Mouse (Mus musculus): Measurements from ENCODE around the gene Adm. TPM values are rescaled to one million over a fixed set of nuclear protein-coding genes. Genes with fewer than 3 reads are reported as not detected.

The Adm gene
- polyA plus RNA-seq, 1 experiment from 2014 or later: 3.5 TPM

DNA sequence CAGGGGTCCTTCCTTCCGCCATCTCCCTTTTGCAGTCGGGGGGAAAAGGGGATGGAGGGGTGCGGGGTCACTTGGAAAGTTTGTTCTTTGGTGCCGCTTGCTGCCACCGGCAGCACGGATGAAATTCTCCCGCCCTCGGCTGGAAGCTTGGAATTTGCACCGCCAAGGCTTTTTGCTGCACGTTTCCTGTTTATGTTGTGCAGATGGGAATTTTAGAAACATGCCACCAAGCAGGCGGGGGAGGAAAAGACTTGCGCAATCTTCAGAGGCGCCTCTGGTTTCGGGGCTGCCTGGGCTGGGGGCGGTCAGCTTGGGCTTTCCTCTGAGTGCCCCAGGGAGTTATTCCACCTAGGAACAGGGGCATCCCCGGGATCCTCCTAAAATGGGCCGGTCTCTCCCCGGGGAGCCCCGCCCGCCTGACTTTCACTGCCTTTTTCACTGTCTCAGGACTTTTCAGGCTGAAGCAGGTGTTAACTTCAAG is 12.3 kb upstream of the Adm start:
- Histone ChIP-seq H3K9me3 (no peaks in the 10 kb centered on the region), H3K4me2 (replicated peaks) (peak overlapping the region; percentile 83), H3K9ac (replicated peaks) (peak overlapping the region; percentile 91), H3K36me3 (no peaks in the 10 kb centered on the region), H3K27ac (replicated peaks) (peak overlapping the region; percentile 97), H3K4me1 (peaks cover 18% of the 10 kb centered on the region), H3K27me3 (peaks cover 17% of the 10 kb centered on the region), H3K4me3 (peak overlapping the region; percentile 95)
- 0% methylated on average over 20 of the region's 20 CpGs for WGBS
- ATAC-seq (ENCODE audit: low FRiP score, low read depth): peak; percentile 13; the same call in 1 of the 2 replicates

DNA sequence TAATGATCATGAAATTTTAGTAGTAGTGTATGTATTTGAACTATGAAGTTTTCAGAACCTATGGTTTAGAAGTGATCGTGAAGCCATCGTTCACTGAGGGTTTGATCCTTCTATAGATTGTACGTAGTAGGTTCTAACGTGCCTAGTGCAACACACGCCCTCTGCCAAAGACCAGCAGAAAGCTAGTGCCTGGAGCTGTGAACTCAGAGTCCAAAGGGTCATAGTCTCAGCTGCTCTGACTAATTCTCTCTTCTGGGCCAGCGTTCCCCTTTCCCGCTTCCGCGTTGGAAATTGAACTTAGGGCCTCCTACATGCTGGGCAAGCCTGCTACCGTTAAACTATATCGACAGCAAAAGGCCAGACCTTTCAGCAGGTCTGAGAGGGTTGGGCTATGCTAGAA is 11.7 kb upstream of the Adm start:
- WGBS: 7% methylated on average over 11 of the region's 11 CpGs

DNA sequence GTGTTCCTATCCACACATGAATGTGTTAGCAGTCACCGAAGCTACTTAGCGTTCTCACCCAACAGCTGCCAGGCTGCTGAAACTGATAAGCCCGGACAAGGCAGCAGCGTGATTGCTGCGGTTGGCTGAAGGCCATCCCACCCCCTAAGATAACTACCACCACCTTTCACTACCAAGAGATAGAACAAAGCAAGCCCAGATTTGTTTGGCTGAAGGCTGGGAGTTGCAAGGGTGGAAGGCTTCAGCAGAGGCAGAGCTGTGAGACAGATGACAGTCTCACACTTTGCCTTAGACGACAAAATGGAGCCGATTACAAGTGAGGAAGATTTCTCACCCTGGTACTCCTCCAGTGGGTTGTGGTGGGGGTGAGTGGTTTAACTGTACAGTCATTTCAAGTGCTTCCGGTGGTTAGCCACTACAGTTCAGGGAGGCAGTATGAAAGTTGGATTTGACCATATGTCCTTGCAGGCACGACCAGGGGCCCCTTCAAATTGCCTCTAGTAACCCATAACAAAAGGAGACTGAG is 8.3 kb upstream of the Adm start:
- WGBS: 58% methylated on average over 9 of the region's 9 CpGs
- H3K36me3 ChIP-seq: no peaks in the 10 kb centered on the region
- H3K27me3 ChIP-seq: peaks cover 30% of the 10 kb centered on the region
- no peaks in the 10 kb centered on the region for H3K9me3 ChIP-seq
- H3K9ac ChIP-seq (replicated peaks): no peak overlapping the region
- no peak overlapping the region for H3K27ac ChIP-seq (replicated peaks)
- H3K4me1 ChIP-seq: peaks cover 8% of the 10 kb centered on the region
- H3K4me3 ChIP-seq: no peak overlapping the region
- H3K4me2 ChIP-seq (replicated peaks): no peak overlapping the region
- ATAC-seq (ENCODE audit: low FRiP score, low read depth): no peak

More for the DNA sequence above, 11.7 kb upstream of the Adm start:
- H3K4me2 ChIP-seq (replicated peaks): peak overlapping the region; percentile 83
- peaks cover 20% of the 10 kb centered on the region for H3K27me3 ChIP-seq
- no peak overlapping the region for H3K27ac ChIP-seq (replicated peaks)
- H3K9me3 ChIP-seq: no peaks in the 10 kb centered on the region
- H3K4me3 ChIP-seq: 0 out of 2 replicates have a peak overlapping the region, but pooled peaks have one; percentile 95
- no peak overlapping the region for H3K9ac ChIP-seq (replicated peaks)
- peaks cover 18% of the 10 kb centered on the region for H3K4me1 ChIP-seq
- no peaks in the 10 kb centered on the region for H3K36me3 ChIP-seq
- no peak for ATAC-seq (ENCODE audit: low FRiP score, low read depth)

DNA sequence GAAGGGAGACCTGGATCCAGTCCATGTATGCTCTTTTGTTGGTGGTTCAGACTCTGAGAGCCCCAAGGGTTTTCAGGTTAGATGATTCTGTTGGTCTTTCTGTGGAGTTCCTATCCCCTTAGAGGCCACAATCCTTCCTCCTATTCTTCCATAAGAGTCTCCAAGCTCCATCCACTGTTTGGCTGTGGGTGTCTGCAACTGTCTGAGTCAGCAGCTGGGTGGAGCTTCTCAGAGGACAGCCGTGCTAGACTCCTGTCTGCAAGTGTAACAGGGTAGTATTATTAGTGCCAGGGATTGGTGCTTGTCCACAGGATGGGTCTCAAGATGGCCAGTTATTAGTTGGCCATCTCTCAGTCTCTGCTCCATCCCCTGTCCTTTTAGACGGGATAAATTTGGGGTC is 3.4 kb upstream of the Adm start:
- H3K4me1 ChIP-seq: peaks cover 29% of the 10 kb centered on the region
- H3K27ac ChIP-seq (replicated peaks): no peak overlapping the region
- no peaks in the 10 kb centered on the region for H3K9me3 ChIP-seq
- H3K4me2 ChIP-seq (replicated peaks): no peak overlapping the region
- 54% methylated on average over 2 of the region's 2 CpGs for WGBS
- no peak overlapping the region for H3K9ac ChIP-seq (replicated peaks)
- H3K4me3 ChIP-seq: no peak overlapping the region
- H3K36me3 ChIP-seq: no peaks in the 10 kb centered on the region
- no peak for ATAC-seq (ENCODE audit: low FRiP score, low read depth)
- H3K27me3 ChIP-seq: peaks cover 67% of the 10 kb centered on the region

DNA sequence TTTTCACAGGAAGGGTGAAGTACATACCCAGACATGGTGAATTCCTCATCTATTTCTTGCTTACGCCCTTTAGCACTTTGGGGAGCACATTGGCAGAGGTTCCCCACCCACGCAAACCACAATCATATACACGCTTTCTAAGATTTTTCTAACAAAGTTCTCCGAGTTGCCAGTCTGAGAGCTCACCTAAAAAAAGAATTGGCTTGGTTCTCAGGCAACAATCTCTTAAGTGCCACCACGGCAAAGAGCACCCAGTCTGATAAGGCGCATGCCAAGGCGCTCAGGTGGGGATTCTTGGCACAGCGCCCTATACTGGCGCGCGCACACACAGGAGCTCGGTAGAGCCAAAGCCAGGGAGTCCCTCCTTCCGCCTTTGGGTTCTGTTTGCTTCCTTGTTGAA is 2.5 kb upstream of the Adm start:
- Histone ChIP-seq H3K27me3 (peaks cover 73% of the 10 kb centered on the region), H3K27ac (replicated peaks) (no peak overlapping the region), H3K36me3 (no peaks in the 10 kb centered on the region), H3K4me2 (replicated peaks) (no peak overlapping the region), H3K4me1 (peaks cover 34% of the 10 kb centered on the region), H3K9ac (replicated peaks) (no peak overlapping the region), H3K9me3 (no peaks in the 10 kb centered on the region), H3K4me3 (no peak overlapping the region)
- ATAC-seq (ENCODE audit: low FRiP score, low read depth): no peak
- 84% methylated on average over 13 of the region's 13 CpGs for WGBS

DNA sequence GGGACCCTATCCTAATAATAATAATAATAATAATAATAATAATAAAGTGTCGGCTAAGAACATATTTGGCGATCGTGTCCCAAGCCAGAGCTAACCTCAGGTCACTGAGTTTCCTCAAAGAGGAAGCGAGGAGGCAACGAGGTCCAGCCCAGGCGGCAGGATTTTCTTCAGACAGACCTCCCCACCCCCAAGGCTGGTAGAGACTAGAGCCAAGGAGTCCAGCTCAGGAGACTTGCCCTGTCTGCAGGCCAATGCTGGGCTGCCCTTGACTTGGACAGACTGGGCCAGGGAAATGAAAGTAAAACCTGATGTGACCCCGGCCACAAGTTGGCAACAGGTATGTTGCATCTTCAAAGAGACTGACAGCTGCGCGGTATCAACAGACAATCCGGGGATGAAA is 2.0 kb upstream of the Adm start:
- no peak overlapping the region for H3K9ac ChIP-seq (replicated peaks)
- H3K9me3 ChIP-seq: no peaks in the 10 kb centered on the region
- WGBS: 63% methylated on average over 10 of the region's 10 CpGs
- H3K27ac ChIP-seq (replicated peaks): no peak overlapping the region
- no peak overlapping the region for H3K4me3 ChIP-seq
- H3K4me2 ChIP-seq (replicated peaks): 0 out of 2 replicates have a peak overlapping the region, but pooled peaks have one; percentile 38
- H3K36me3 ChIP-seq: no peaks in the 10 kb centered on the region
- peaks cover 72% of the 10 kb centered on the region for H3K27me3 ChIP-seq
- no peak for ATAC-seq (ENCODE audit: low FRiP score, low read depth)
- H3K4me1 ChIP-seq: peaks cover 35% of the 10 kb centered on the region

DNA sequence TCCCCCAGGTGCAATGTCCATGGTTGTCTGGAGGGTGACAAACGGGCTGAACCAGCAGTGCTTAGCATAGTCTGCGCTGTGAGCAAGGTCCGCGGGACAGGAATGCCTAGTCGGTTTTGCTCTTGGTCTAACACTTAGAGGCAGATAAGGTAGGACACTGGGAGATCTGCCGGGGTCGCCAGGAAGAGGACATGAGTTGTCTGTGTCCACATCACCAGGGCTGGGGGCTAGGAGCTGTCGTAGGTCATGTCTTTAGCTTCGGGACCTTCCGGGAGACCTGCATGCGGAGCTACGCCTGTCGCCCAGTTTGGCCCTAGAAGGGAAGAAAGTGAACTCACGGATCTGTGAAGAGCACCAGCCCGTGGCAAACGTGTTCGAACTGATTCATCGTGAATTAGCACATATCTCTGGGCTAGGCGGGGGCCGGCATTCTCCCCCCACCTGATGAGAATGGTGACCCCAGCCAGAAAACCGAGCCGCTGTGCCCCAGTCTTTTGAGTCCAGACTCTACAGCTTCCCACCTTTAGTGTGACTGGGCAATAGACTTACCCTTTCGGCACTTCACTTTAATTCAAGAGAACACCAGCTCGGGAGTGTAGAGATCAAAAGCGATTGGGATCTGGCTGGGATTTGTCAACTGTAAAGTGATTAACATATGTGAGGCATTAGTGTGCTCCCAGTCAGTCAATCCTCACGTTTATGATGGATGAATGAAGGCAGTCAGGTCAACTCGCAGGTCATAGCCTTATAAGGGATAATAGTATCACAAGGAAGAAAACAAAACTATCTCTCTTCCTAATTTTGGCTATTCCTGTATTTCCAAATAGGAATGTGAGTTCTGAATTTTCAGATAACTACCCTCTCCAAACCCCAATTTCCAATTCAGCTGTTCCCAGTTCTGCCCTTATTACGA is 1.0 kb upstream of the Adm start:
- no peak overlapping the region for H3K27ac ChIP-seq (replicated peaks)
- peaks cover 35% of the 10 kb centered on the region for H3K4me1 ChIP-seq
- peak overlapping the region; percentile 17 for H3K4me3 ChIP-seq
- no peaks in the 10 kb centered on the region for H3K9me3 ChIP-seq
- peaks cover 77% of the 10 kb centered on the region for H3K27me3 ChIP-seq
- no peaks in the 10 kb centered on the region for H3K36me3 ChIP-seq
- peak overlapping the region; percentile 76 for H3K4me2 ChIP-seq (replicated peaks)
- no peak overlapping the region for H3K9ac ChIP-seq (replicated peaks)
- WGBS: 4% methylated on average over 28 of the region's 28 CpGs
- no peak for ATAC-seq (ENCODE audit: low FRiP score, low read depth)

DNA sequence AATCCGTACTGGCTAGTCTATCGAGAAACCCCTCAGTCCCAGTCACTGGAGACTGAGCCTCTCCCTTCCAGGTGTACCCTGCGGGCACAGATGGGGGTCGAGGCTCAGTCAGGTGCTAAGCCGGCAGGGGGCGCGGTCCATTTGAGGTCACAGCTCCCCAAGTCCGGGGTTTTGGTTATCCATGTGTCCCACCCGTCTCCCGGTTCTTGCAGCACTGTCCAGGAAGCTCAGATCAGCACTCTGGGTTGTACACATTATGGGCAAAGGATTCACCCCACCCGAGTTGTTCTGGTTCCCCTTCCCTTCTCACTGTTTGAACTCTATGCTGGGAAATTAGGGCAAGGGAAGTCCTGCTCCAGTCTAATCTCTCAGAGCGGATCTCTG is 370 bp upstream of the Adm start:
- H3K27me3 ChIP-seq: peaks cover 82% of the 10 kb centered on the region
- peaks cover 35% of the 10 kb centered on the region for H3K4me1 ChIP-seq
- ATAC-seq (ENCODE audit: low FRiP score, low read depth): no peak
- no peak overlapping the region for H3K27ac ChIP-seq (replicated peaks)
- H3K9me3 ChIP-seq: no peaks in the 10 kb centered on the region
- H3K4me3 ChIP-seq: peak overlapping the region; percentile 45
- H3K9ac ChIP-seq (replicated peaks): no peak overlapping the region
- no peaks in the 10 kb centered on the region for H3K36me3 ChIP-seq
- peak overlapping the region; percentile 76 for H3K4me2 ChIP-seq (replicated peaks)
- WGBS: 1% methylated on average over 12 of the region's 12 CpGs

DNA sequence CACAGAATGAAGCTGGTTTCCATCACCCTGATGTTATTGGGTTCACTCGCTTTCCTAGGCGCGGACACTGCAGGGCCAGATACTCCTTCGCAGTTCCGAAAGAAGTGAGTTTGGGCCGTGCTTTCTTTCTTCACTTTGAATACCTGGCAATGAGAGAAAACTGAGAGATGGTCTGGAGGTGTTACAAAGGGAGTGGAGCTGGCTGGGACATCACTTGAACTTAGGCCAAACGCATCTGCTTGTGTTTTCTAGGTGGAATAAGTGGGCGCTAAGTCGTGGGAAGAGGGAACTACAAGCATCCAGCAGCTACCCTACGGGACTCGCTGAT is 776 bp downstream of the Adm start:
- H3K9ac ChIP-seq (replicated peaks): peak overlapping the region; percentile 46
- H3K27me3 ChIP-seq: peaks cover 90% of the 10 kb centered on the region
- no peak for ATAC-seq (ENCODE audit: low FRiP score, low read depth)
- H3K9me3 ChIP-seq: no peaks in the 10 kb centered on the region
- no peak overlapping the region for H3K27ac ChIP-seq (replicated peaks)
- no peaks in the 10 kb centered on the region for H3K36me3 ChIP-seq
- H3K4me3 ChIP-seq: peak overlapping the region; percentile 45
- H3K4me2 ChIP-seq (replicated peaks): peak overlapping the region; percentile 76
- H3K4me1 ChIP-seq: peaks cover 35% of the 10 kb centered on the region
- 2% methylated on average over 11 of the region's 11 CpGs for WGBS

DNA sequence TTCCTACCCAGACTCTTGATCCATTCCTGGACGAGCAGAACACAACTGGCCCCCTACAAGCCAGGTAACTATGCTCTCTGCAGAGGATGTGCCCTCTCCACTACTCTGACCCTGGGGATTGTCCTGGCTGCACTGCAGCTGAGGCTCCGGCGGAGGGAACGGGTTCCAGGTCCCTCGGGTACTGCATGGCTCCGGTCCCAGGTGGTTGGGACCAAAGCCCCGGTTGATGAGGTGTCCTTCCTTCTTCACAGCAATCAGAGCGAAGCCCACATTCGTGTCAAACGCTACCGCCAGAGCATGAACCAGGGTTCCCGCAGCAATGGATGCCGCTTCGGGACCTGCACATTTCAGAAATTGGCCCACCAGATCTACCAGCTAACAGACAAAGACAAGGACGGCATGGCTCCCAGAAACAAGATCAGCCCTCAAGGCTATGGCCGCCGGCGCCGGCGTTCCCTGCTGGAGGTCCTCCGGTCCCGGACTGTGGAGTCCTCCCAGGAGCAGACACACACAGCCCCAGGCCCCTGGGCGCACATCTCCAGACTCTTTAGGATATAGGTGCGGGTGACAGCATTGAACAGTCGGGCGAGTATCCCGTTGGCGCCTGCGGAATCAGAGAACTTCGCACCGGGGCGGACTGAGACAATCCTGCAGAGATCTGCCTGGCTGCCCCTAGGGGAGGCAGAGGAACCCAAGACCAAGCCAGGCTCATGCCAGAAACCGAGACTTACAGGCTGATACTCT is 1.3 kb downstream of the Adm start:
- H3K4me1 ChIP-seq: peaks cover 35% of the 10 kb centered on the region
- peaks cover 88% of the 10 kb centered on the region for H3K27me3 ChIP-seq
- WGBS: 2% methylated on average over 33 of the region's 33 CpGs
- no peaks in the 10 kb centered on the region for H3K36me3 ChIP-seq
- peak overlapping the region; percentile 46 for H3K9ac ChIP-seq (replicated peaks)
- no peak; the same call in 1 of the 2 replicates for ATAC-seq (ENCODE audit: low FRiP score, low read depth)
- H3K9me3 ChIP-seq: no peaks in the 10 kb centered on the region
- no peak overlapping the region for H3K27ac ChIP-seq (replicated peaks)
- peak overlapping the region; percentile 45 for H3K4me3 ChIP-seq
- H3K4me2 ChIP-seq (replicated peaks): peak overlapping the region; percentile 76

DNA sequence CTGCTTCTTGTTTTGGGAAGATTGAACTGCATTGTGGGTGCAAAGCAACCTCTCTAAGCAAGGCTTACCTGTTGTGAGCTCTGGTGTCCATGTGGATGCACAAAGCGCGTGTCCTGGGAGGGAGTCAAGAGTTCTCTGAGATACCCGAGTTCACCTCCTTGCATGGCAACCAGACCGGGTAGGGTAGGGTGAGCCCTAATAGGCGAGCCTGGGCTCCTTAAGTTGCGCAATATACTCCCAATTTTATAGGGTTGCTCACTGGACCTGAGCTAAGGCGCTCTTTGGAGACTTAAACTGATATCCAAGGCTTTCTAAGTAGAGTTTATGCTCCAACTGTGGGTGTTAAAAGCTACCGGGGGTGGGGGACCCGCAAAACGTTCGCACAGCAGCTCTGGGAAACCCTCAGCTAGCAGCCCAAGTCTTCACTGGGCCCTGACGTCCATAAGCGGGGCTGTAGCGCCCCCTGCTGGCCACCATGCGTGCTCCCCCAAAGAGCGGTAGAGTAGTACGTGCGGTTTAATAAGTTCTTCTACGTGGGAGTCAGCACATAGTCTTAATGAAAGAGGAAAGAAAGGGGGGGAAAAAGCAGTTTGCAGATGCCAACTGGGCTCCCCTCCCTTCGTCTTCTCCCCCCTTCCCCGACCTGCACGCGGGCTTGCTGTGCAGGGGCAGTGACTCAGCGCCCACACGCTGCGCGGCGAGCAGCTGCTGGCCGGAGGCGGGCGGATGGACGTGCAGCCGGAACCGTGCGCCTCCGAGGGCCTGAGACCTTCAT is 2.6 kb downstream of the Adm start:
- H3K4me3 ChIP-seq: peak overlapping the region; percentile 43
- H3K9me3 ChIP-seq: no peaks in the 10 kb centered on the region
- H3K9ac ChIP-seq (replicated peaks): peak overlapping the region; percentile 42; the same call in 1 of the 2 replicates
- peaks cover 35% of the 10 kb centered on the region for H3K4me1 ChIP-seq
- WGBS: under 1% methylated on average over 36 of the region's 36 CpGs
- H3K27me3 ChIP-seq: peaks cover 75% of the 10 kb centered on the region
- ATAC-seq (ENCODE audit: low FRiP score, low read depth): peak; percentile 86
- H3K36me3 ChIP-seq: no peaks in the 10 kb centered on the region
- peak overlapping the region; percentile 72 for H3K4me2 ChIP-seq (replicated peaks)
- H3K27ac ChIP-seq (replicated peaks): no peak overlapping the region

All from midbrain, embryonic 12.5 days (tissue).